Mouse (Mus musculus) bone marrow, adult 2 months (tissue): ENCODE results near the gene Herc1.

ENCODE experiments used
- CTCF ChIP-seq: fragments of 200-500 bp; IDR thresholded peaks from 2 replicates; pipeline ENCODE4 v1.5.1; 2011; ENCODE audit warnings: low read length, control low read depth; ENCODE audit not compliant: control insufficient read depth, insufficient read depth
- POLR2A ChIP-seq: fragments of 200-500 bp; IDR thresholded peaks from 2 replicates; pipeline ENCODE4 v1.6.1; 2011; ENCODE audit warnings: low read depth, mild to moderate bottlenecking, control low read depth, low read length, borderline replicate concordance; ENCODE audit not compliant: control insufficient read depth

GRCm38 (mm10) chr9:66513150-66513549, 162.9 kb downstream of the Herc1 start:
- TF ChIP-seq CTCF, result no peak
- TF ChIP-seq POLR2A, result no peak
